Mouse (Mus musculus) heart, adult 8-10 months (tissue): ENCODE measurements around the gene Vmn1r36. TPM values are rescaled to one million over a fixed set of nuclear protein-coding genes. Genes with fewer than 3 reads are reported as not detected.
"Not testable (repeated sequence)": the region's sequence is repeated elsewhere in the genome, so short reads cannot be mapped to it uniquely, and the experiment has no call there.

Experiments used
- DNase-seq: peaks from one replicate; pipeline ENCODE4 v3.0.0; 2022; ENCODE audit warnings: low spot score
- total RNA-seq, 4 experiments: library from RNA; stranded (reverse); gene quantifications; 2 replicates each; pipeline ENCODE4 v1.2.4; 2022

The Vmn1r36 gene
- total RNA-seq: not detected

DNA sequence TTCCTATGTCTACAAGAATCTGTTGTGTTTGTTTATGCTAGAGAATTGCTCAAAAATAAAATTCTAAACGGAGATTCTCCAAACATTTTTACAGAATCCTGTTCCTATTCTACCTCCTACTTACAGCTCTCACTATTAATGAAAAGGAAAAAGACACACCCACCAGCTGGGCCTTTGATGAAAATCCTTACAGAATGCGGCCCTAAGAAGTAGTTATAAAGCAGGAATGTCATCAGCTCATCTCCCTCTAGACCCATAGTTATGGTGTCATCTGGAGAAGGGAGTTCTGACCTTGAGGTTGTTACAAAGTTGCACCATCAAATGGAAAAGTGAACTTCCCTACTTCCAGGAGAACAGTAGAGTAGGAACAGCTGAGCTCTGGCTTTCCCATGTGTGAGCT is at the start of gene Vmn1r36:
Gene Vmn1r36 (minus strand): TSS at position 101 of the 400 bp plus-strand sequence.
- not testable (repeated sequence) for DNase-seq

DNA sequence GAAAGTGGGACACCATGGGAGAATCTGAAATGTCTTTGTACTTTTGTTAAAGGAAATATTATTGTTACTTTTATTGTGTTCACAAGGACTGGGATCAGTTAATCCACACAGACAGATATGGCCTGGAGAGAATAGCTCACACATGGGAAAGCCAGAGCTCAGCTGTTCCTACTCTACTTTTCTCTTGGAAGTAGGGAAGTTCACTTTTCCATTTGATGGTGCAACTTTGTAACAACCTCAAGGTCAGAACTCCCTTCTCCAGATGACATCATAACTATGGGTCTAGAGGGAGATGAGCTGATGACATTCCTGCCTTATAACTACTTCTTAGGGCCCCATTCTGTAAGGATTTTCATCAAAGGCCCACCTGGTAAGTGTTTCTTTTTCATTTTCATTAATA is 10.1 kb upstream of the Vmn1r36 start, which contains the start of gene Vmn1r37:
Gene Vmn1r37 (plus strand): TSS at position 301 of the 400 bp plus-strand sequence.
- DNase-seq: not testable (repeated sequence)

DNA sequence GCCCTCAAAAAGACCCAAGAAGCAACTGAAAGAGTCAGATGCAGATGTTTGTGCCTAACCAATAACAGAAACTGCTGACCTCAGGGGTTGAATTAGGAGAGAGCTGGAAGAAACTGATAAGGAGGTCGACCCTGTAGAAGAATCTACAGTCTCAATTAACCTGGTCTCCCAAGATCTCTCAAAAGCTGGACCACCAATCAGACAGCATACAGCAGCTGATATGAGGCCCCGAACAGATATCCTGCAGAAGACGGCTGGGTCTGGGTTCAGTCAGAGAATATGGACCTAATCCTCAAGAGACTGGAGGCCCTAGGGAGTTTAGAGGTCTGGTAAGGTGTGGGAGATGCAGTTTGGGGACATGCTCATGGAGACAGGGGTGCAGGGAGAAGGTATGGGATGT is 5.1 kb downstream of the Vmn1r36 start:
- DNase-seq: no peak

DNA sequence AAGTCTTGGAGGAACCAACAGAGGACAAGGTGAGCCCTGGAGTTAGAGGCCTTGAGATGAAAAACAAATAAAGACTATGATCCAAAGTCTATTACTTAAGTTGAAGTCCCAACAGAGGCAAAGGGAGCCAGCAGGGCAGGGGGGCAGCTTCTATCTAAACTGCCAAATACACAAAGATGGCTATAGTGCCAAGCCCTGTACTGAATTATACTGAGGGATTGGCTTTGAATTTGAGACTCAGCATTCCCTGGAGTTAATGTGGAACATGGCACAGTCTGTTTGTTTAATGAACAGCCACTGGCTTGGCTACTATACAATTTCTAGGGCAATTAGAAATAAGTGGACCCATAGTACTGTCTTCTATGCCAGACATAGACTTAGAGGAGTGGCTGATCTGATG is 10.1 kb downstream of the Vmn1r36 start:
- no peak for DNase-seq

DNA sequence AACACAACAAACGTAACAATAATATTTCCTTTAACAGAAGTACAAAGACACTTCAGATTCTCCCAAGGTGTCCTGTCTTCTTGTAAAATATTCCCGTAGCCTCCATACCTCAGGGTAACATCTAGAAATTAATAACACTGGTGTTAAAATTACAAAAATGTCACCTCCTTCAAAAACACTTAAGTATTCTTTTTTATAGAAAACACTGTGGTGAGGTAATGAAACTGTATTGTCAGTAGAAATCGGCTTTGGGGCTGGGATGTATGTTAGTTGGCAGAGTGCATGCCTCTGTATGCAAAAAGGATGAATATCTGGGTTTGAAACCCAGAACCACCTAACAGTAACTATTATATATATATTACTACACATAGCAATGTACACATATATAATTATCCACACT is 33.2 kb downstream of the Vmn1r36 start, which contains the start of gene Vmn1r35:
Gene Vmn1r35 (minus strand): TSS at position 101 of the 400 bp plus-strand sequence.
- no peak for DNase-seq

Other genes with a start within 250 kb of the Vmn1r36 start
- gene Mad2l1, start 183.8 kb downstream of the Vmn1r36 start, total RNA-seq: 1 to 10 TPM; 2.7 to 3.6 (median 3.0) TPM
- not detected for gene Vmn1r32, start 159.1 kb downstream of the Vmn1r36 start, total RNA-seq
- gene Vmn1r33, start 100.9 kb downstream of the Vmn1r36 start, total RNA-seq: not detected
- gene Vmn1r34, start 75.3 kb downstream of the Vmn1r36 start, total RNA-seq: not detected
- gene Vmn1r35, start 33.3 kb downstream of the Vmn1r36 start, total RNA-seq: not detected
- not detected for gene Vmn1r37, start 10.2 kb upstream of the Vmn1r36 start, total RNA-seq
- gene Vmn1r38, start 63.5 kb upstream of the Vmn1r36 start, total RNA-seq: not detected
- not detected for gene Vmn1r39, start 91.4 kb upstream of the Vmn1r36 start, total RNA-seq
- 10 to 100 TPM; 32.8 to 36.9 (median 34.7) TPM for gene Gng12, start 177.2 kb upstream of the Vmn1r36 start, total RNA-seq